Mouse (Mus musculus) adrenal gland, postnatal 4 days (tissue): ENCODE measurements around the gene Mccc1. TPM values are rescaled to one million over a fixed set of nuclear protein-coding genes. Genes with fewer than 3 reads are reported as not detected.

Experiments used
- DNase-seq, 2 experiments: peaks; one replicate each; pipeline ENCODE4 v3.0.0; 2021 to 2022; ENCODE audit warnings: low spot score in 2 of 2, mixed read lengths in 2 of 2
- total RNA-seq, 2 experiments: library from RNA; stranded (reverse); gene quantifications; 2 replicates each; pipeline ENCODE4 v1.2.3; 2021

Gene Mccc1
- total RNA-seq, 2 experiments from 2014 or later: 57.7 to 74.9 TPM

DNA sequence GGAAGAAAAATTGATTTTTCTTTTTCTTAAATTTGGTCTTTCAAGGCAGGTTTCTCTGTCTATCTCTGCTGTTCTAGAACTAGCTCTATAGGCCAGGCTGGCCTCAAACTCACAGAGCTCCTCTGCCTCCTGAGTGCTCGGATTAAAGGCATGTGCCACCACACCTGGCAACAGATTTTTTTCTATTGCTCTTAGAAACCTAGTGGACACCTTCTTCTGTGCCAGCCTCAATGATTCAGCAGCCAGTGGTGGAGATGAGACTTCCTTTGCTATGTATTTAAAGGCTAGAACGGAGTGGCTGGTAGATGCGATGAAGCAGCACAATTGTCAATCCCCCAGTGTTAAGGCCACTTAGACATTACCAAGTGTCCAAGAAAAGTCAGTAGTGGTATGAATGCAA lies 76.5 kb downstream of the Mccc1 start:
- DNase-seq: no peak

DNA sequence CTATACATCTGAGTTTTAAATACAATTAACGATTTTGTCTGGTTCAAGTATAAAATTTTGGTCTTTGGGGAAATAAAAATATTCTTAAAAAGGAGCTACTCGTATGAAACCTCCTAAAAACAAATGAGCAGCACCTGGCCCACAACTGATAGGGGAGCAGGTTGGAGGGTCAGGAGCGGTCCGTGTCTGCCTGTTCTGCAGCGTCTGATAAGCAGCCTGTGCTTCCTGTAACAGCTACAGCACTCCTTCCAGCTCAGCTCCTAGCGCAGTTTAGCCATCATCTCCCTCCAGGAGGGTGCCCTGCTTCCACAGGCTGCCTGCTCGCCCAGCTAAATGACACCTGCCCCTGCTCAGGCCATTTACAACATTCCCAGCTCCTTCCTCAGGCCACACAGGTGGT lies 77.0 kb downstream of the Mccc1 start:
- no peak for DNase-seq

DNA sequence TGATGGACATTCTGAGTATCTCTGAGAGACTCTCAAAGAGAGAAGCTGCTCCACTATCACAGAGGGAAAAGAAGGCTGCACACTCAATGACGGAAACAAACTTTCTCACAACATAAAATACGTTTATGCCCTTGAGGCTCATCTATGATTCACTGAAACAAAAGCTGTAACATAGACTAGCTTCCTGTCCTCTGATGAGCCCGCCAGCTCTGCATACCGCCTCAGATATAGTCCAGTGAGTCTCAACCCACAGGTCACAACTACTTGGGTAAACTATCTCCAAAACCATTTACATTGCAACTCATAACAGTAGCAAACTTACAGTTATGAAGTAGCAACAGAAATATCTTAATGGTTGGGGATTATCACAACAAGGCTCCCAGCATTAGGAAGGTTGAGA lies 78.0 kb downstream of the Mccc1 start:
- DNase-seq: no peak

DNA sequence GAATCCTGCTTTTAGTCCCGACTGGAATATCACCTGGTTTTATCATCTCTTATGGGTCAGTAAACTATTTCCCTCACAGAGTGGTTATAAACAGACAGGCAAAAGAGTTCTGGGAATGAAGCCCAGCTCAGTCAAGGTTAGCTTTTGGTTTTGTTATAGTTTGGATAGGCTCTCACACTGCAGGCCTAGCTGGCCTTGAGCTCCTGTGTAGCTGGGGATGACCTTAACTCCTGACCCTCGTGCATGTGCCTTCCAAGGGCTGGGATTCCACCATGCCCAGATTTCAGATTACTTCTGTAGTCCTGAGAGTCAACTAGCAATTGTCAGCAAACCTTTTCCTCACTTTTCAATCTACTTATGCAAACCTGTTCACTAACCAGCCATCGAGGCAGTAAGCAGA lies 82.2 kb downstream of the Mccc1 start:
- no peak for DNase-seq

Other genes with a start within 250 kb of the Mccc1 start
- gene Atp11b, start 246.6 kb downstream of the Mccc1 start, total RNA-seq: 10 to 100 TPM; 41.2 to 47.2 TPM
- 10 to 100 TPM; 76.5 to 79.3 TPM for gene Dcun1d1, start 63.2 kb downstream of the Mccc1 start, total RNA-seq
- not detected for gene Ccdc144b, start 52.9 kb upstream of the Mccc1 start, total RNA-seq
- gene Acad9, start 65.3 kb upstream of the Mccc1 start, total RNA-seq: 10 to 100 TPM; 51.5 to 60.1 TPM
- 10 to 100 TPM; 10.9 to 11.8 TPM for gene D3Ertd254e, start 150.3 kb upstream of the Mccc1 start, total RNA-seq
- gene Qrfpr, start 221.6 kb upstream of the Mccc1 start, total RNA-seq: not detected